In the genomic region with DNA sequence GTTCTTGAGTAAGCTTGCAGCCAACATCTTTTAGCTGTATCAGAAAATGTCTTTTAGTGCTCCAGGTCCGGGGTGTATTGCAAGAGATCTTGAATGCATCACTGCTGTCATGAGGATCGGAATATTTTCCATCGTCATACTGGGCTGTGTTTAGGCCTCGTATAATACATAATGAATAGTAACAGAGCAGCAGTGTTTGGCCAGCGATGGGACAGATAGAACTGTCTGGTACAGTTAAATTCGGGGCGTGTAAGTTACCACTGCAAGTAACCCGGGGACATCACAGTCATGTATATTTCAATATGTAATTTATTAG, we compare ENCODE assay signal across 8 mouse cellular contexts. TPM values are rescaled to one million over a fixed set of nuclear protein-coding genes. Genes with fewer than 3 reads are reported as not detected.
DNase-seq lines count a peak whose midpoint lies in the region; ATAC-seq and TF ChIP-seq lines count a peak whose summit lies in the region.

No protein-coding gene starts in this region.

- no peak overlapping the region for H3K27ac ChIP-seq in kidney, embryonic 16.5 days (ENCODE audit: low read length)
- no peak overlapping the region for H3K27ac ChIP-seq in embryonic facial prominence, embryonic 12.5 days
- no peak overlapping the region for H3K27ac ChIP-seq in hindbrain, postnatal 0 days
- H3K27ac ChIP-seq in midbrain, embryonic 16.5 days (ENCODE audit: low read length), result peak overlapping the region; percentile 91; the same call in 1 of the 2 replicates

- ATAC-seq in kidney, embryonic 16.5 days (ENCODE audit: low FRiP score, low TSS enrichment), result no peak
- ATAC-seq in embryonic facial prominence, embryonic 12.5 days (ENCODE audit: insufficient number of reproducible peaks, insufficient read depth, low FRiP score, low TSS enrichment), result no peak
- ATAC-seq in hindbrain, postnatal 0 days, result no peak
- ATAC-seq in midbrain, embryonic 16.5 days, result no peak
- ATAC-seq in monocyte, adult 5-6 weeks (replicated peaks; ENCODE audit: insufficient number of reproducible peaks, low FRiP score, low TSS enrichment, poor library complexity, severe bottlenecking), result no peak

- H3K27me3 ChIP-seq in kidney, embryonic 16.5 days (ENCODE audit: insufficient read depth, low read length), result no peaks in the 10 kb centered on the region
- H3K27me3 ChIP-seq in embryonic facial prominence, embryonic 12.5 days, result no peaks in the 10 kb centered on the region
- no peaks in the 10 kb centered on the region for H3K27me3 ChIP-seq in hindbrain, postnatal 0 days (ENCODE audit: insufficient read depth, low read length)
- H3K27me3 ChIP-seq in midbrain, embryonic 16.5 days (ENCODE audit: control insufficient read depth, insufficient read depth, low read depth, low read length), result no peaks in the 10 kb centered on the region

- no peak for DNase-seq in kidney, postnatal 25 days
- DNase-seq in hindbrain, postnatal 0 days (ENCODE audit: low spot score), result peak; percentile 40
- DNase-seq in cerebellum, adult 11 months, result no peak
- DNase-seq in adipocyte (ENCODE audit: low spot score), result no peak

- 28% methylated on average over 8 of the region's 8 CpGs for WGBS in kidney, embryonic 16.5 days
- WGBS in embryonic facial prominence, embryonic 12.5 days, result 40% methylated on average over 8 of the region's 8 CpGs
- WGBS in hindbrain, postnatal 0 days, result 16% methylated on average over 8 of the region's 8 CpGs
- WGBS in midbrain, embryonic 16.5 days, result 24% methylated on average over 8 of the region's 8 CpGs

- H3K4me2 ChIP-seq in kidney, embryonic 16.5 days (replicated peaks; ENCODE audit: low read depth, low read length), result peak overlapping the region; percentile 62
- peak overlapping the region; percentile 82 for H3K4me2 ChIP-seq in embryonic facial prominence, embryonic 12.5 days (replicated peaks)
- peak overlapping the region; percentile 66 for H3K4me2 ChIP-seq in hindbrain, postnatal 0 days (ENCODE audit: low read depth, low read length)
- H3K4me2 ChIP-seq in midbrain, embryonic 16.5 days (ENCODE audit: low read length), result peak overlapping the region; percentile 71

- peak overlapping the region; percentile 92 for H3K9ac ChIP-seq in kidney, embryonic 16.5 days (replicated peaks; ENCODE audit: low read length)
- H3K9ac ChIP-seq in embryonic facial prominence, embryonic 12.5 days, result peak overlapping the region; percentile 33; the same call in 1 of the 2 replicates
- peak overlapping the region; percentile 83 for H3K9ac ChIP-seq in hindbrain, postnatal 0 days (replicated peaks; ENCODE audit: low read length)
- peak overlapping the region; percentile 81 for H3K9ac ChIP-seq in midbrain, embryonic 16.5 days (ENCODE audit: low read depth, low read length)

- H3K4me3 ChIP-seq in kidney, embryonic 16.5 days (ENCODE audit: low read length), result peak overlapping the region; percentile 91
- peak overlapping the region; percentile 94 for H3K4me3 ChIP-seq in embryonic facial prominence, embryonic 12.5 days
- H3K4me3 ChIP-seq in hindbrain, postnatal 0 days (ENCODE audit: low read length), result peak overlapping the region; percentile 87
- peak overlapping the region; percentile 80 for H3K4me3 ChIP-seq in midbrain, embryonic 16.5 days (ENCODE audit: low read depth, low read length)

- H3K4me1 ChIP-seq in kidney, embryonic 16.5 days (ENCODE audit: insufficient read depth, low read length), result peaks cover 31% of the 10 kb centered on the region
- H3K4me1 ChIP-seq in embryonic facial prominence, embryonic 12.5 days, result peaks cover 9% of the 10 kb centered on the region; the same call in 1 of the 2 replicates
- no peaks in the 10 kb centered on the region for H3K4me1 ChIP-seq in hindbrain, postnatal 0 days (ENCODE audit: insufficient read depth, low read length)
- H3K4me1 ChIP-seq in midbrain, embryonic 16.5 days (ENCODE audit: control insufficient read depth, insufficient read depth, low read length), result peaks cover 15% of the 10 kb centered on the region

- TF ChIP-seq CTCF in hindbrain, postnatal 0 days (IDR thresholded peaks at IDR 0.05; ENCODE audit: low read depth), result no peak

- H3K36me3 ChIP-seq in kidney, embryonic 16.5 days (ENCODE audit: insufficient read depth, low read length), result no peaks in the 10 kb centered on the region
- no peaks in the 10 kb centered on the region for H3K36me3 ChIP-seq in embryonic facial prominence, embryonic 12.5 days
- no peaks in the 10 kb centered on the region for H3K36me3 ChIP-seq in hindbrain, postnatal 0 days (ENCODE audit: insufficient read depth, low read length)
- H3K36me3 ChIP-seq in midbrain, embryonic 16.5 days (ENCODE audit: control insufficient read depth, insufficient read depth, low read length), result no peaks in the 10 kb centered on the region

- no peaks in the 10 kb centered on the region for H3K9me3 ChIP-seq in kidney, embryonic 16.5 days (ENCODE audit: low read length)
- no peaks in the 10 kb centered on the region for H3K9me3 ChIP-seq in embryonic facial prominence, embryonic 12.5 days
- H3K9me3 ChIP-seq in hindbrain, postnatal 0 days (ENCODE audit: low read length), result no peaks in the 10 kb centered on the region
- H3K9me3 ChIP-seq in midbrain, embryonic 16.5 days (replicated peaks; ENCODE audit: control insufficient read depth, low read length, poor library complexity, severe bottlenecking), result no peaks in the 10 kb centered on the region

RNA-seq across cellular contexts. Expression of gene Pkp4, which starts 1.6 kb away (rescaled TPM):
- polyA plus RNA-seq in kidney, embryonic 16.5 days (2015; fragmentation: Nextera tagmentation; extraction: Ambion mirVana), result 23.5 and 27.6 TPM in 2 replicates
- 25.0 and 25.1 TPM in 2 replicates for polyA plus RNA-seq in embryonic facial prominence, embryonic 12.5 days (2016; fragmentation: Nextera tagmentation; extraction: Ambion mirVana)
- 100 and 102 TPM in 2 replicates for total RNA-seq in hindbrain, postnatal 0 days (2014; rRNA removed)
- 22.9 and 24.5 TPM in 2 replicates for polyA plus RNA-seq in hindbrain, postnatal 0 days (2015; fragmentation: Nextera tagmentation; extraction: Ambion mirVana)
- 27.1 and 29.9 TPM in 2 replicates for polyA plus RNA-seq in midbrain, embryonic 16.5 days (2015; fragmentation: Nextera tagmentation; extraction: Ambion mirVana)
- total RNA-seq in monocyte, adult 5-6 weeks (2017), result 16.6 to 23.4 TPM (median 22.2 TPM) in 3 replicates

RNA-seq across cellular contexts. Expression of gene Ccdc148, which starts 1.8 kb away (rescaled TPM):
- 1.4 and 1.6 TPM in 2 replicates for polyA plus RNA-seq in kidney, embryonic 16.5 days (2015; fragmentation: Nextera tagmentation; extraction: Ambion mirVana)
- 1.3 and 1.6 TPM in 2 replicates for polyA plus RNA-seq in embryonic facial prominence, embryonic 12.5 days (2016; fragmentation: Nextera tagmentation; extraction: Ambion mirVana)
- 2.9 and 3.3 TPM in 2 replicates for total RNA-seq in hindbrain, postnatal 0 days (2014; rRNA removed)
- polyA plus RNA-seq in hindbrain, postnatal 0 days (2015; fragmentation: Nextera tagmentation; extraction: Ambion mirVana), result 6.0 and 6.5 TPM in 2 replicates
- polyA plus RNA-seq in midbrain, embryonic 16.5 days (2015; fragmentation: Nextera tagmentation; extraction: Ambion mirVana), result 8.0 and 9.4 TPM in 2 replicates
- 0.19 to 1.1 TPM in 2 of 3 replicates, not detected in the other for total RNA-seq in monocyte, adult 5-6 weeks (2017)

Comparison
In these comparisons a context has a peak if more than half of its experiments do, and no peak if none do; other contexts are left out.
1. H3K9ac ChIP-seq: peak in every context shown above with its lines; median percentile 92 in kidney, embryonic 16.5 days; 83 in hindbrain, postnatal 0 days; 81 in midbrain, embryonic 16.5 days; 33 in embryonic facial prominence, embryonic 12.5 days.